Mouse (Mus musculus): ENCODE results near the gene Trhde. TPM values are rescaled to one million over a fixed set of nuclear protein-coding genes. Genes with fewer than 3 reads are reported as not detected.

The Trhde gene
- 5.8 and 7.1 TPM in 2 replicates for polyA plus RNA-seq (2015; fragmentation: Nextera tagmentation; extraction: Ambion mirVana)

GRCm38 (mm10) chr10:114802161-114802651 lies at the start of gene Trhde:
Trhde (minus strand) TSS chr10:114802307.

Measured in neural tube, postnatal 0 days (tissue).